Mouse (Mus musculus) spleen, adult 2 months (tissue): ENCODE data around the gene Slc25a54.

ENCODE experiments used
- CTCF ChIP-seq: fragments of 200-500 bp; IDR thresholded peaks from 2 replicates; pipeline ENCODE4 v1.5.1; 2011; ENCODE audit warnings: mild to moderate bottlenecking, inconsistent platforms; ENCODE audit not compliant: insufficient read depth, insufficient read length, insufficient replicate concordance; ENCODE audit errors: extremely low read depth
- POLR2A ChIP-seq: fragments of 200-500 bp; IDR thresholded peaks from 2 replicates; pipeline ENCODE4 v1.6.1; 2011; ENCODE audit warnings: low read depth, low read length, inconsistent platforms

- no peak for TF ChIP-seq POLR2A
- no peak for TF ChIP-seq CTCF
Observed at GRCm38 (mm10) chr3:109165214-109165829, 85.1 kb downstream of the Slc25a54 start.
